Mouse (Mus musculus) kidney, adult 2 months (tissue): ENCODE data around the gene Cox16. TPM values are rescaled to one million over a fixed set of nuclear protein-coding genes. Genes with fewer than 3 reads are reported as not detected.

ENCODE experiments used
- DNase-seq: peaks from one replicate; pipeline ENCODE4 v3.0.0; 2021
- H3K27ac ChIP-seq: fragments of 200-500 bp; 2 replicates; pipeline ENCODE4 v1.5.1; 2012; ENCODE audit warnings: low read depth, low read length, control low read depth, inconsistent platforms; ENCODE audit not compliant: insufficient read depth
- H3K27me3 ChIP-seq: fragments of 200-500 bp; replicated peaks from 2 replicates; pipeline ENCODE4 v1.6.1; 2012; ENCODE audit warnings: mild to moderate bottlenecking, moderate library complexity, low read length, inconsistent platforms; ENCODE audit not compliant: control insufficient read depth, insufficient read depth
- H3K36me3 ChIP-seq: fragments of 200-500 bp; 2 replicates; pipeline ENCODE4 v1.6.1; 2012; ENCODE audit warnings: mild to moderate bottlenecking, moderate library complexity, low read length, inconsistent platforms; ENCODE audit not compliant: control insufficient read depth, insufficient read depth
- H3K4me1 ChIP-seq: fragments of 200-500 bp; 2 replicates; pipeline ENCODE4 v1.6.1; 2011; ENCODE audit warnings: low read length; ENCODE audit not compliant: control insufficient read depth, insufficient read depth
- H3K4me3 ChIP-seq: fragments of 200-500 bp; 2 replicates; pipeline ENCODE4 v1.5.1; 2011; ENCODE audit warnings: mild to moderate bottlenecking, low read depth, low read length, control low read depth; ENCODE audit not compliant: insufficient read depth
- CTCF ChIP-seq: fragments of 200-500 bp; conservative IDR thresholded peaks from 2 replicates; pipeline ENCODE4 v1.5.1; 2011; ENCODE audit warnings: low read depth, mild to moderate bottlenecking, control low read depth, low read length, moderate library complexity, mixed read lengths; ENCODE audit not compliant: insufficient read depth, insufficient read length
- POLR2A ChIP-seq: fragments of 200-500 bp; IDR thresholded peaks from one replicate; pipeline ENCODE4 v1.6.1; 2011; ENCODE audit warnings: low read depth, low read length, control low read depth
- WGBS: fragments of 180-500 bp; shearing (Covaris S2); methylation state at CpG from one replicate; pipeline ENCODE4 v1.1.7; 2018; 5-methylcytosine and 5-hydroxymethylcytosine counted together
- polyA plus RNA-seq: library from polyadenylated mRNA; depleted of rRNA; stranded (reverse); fragments of >200 nt; gene quantifications from 2 replicates; pipeline ENCODE4 v1.2.3, GENCODE M21; 2012; rRNA removed

Cox16 gene
- polyA plus RNA-seq, 1 experiment, result 115 TPM

DNA sequence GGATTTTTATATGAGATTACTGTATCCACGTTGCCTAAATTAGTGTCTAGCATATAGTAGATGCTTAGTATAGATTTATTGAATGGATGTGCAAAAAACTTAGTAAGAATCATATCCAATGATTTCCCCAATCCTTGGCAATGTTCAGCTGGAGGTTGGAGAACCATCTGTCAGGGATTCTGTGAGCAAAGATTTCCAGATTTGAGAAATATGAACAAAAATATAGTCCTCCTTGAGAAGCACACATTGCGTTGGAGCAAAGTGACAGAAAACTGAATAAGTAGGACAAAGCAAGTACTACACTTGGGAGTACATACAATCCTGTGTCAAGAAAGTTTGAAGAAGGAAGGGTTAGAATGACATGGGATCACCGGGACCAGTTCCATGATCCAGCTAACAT lies 160.8 kb downstream of the Cox16 start:
- TF ChIP-seq POLR2A (no peak), CTCF (no peak)
- DNase-seq, result no peak
- WGBS, result 93% methylated on average over 3 of the region's 3 CpGs
- no peak overlapping the region for H3K27ac ChIP-seq
- no peaks in the 10 kb centered on the region for H3K36me3 ChIP-seq
- no peaks in the 10 kb centered on the region for H3K27me3 ChIP-seq
- no peak overlapping the region for H3K4me3 ChIP-seq
- no peaks in the 10 kb centered on the region for H3K4me1 ChIP-seq

DNA sequence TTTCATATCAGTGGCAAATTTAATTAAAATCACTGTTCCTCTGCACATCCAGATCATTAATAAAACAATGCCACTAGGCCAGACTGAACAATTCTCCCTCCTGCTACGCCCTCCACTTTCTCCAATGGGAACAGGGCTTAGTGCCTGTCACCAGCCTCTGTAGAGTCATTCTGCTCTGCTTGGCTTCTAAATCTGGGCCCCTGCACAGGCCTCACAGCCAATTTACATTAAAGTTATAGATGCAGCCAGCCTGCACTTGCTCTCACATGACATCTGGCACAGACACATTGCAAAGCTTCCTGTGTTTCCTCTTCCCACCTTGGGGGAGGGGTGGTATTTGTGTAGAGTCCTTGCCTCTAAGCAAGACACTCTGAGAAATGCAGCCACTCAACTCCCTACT lies 163.9 kb downstream of the Cox16 start:
- Histone ChIP-seq H3K27ac (no peak overlapping the region), H3K27me3 (no peaks in the 10 kb centered on the region), H3K4me1 (no peaks in the 10 kb centered on the region), H3K36me3 (no peaks in the 10 kb centered on the region), H3K4me3 (no peak overlapping the region)
- TF ChIP-seq POLR2A (no peak), CTCF (no peak)
- no peak for DNase-seq
- WGBS, result 91% methylated on average over 1 of the region's 1 CpGs

DNA sequence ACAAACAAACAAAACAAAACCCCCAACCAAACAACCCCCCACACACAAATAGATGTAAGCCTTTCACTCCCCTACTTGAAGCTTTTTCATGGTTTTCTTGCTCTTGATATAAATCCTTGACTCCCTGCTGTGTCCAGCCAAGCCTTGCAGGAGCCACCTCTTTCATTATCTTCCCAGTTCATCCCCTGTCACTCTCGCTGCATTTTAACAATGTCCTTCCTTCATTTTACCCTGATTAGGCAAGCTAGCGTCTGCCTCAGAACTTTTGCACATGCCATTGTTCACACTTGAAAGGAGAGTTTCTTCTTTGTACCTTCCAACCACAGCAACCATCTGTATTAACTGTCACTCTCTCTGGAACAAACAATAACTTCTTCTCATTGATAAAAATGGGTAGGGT lies 167.1 kb downstream of the Cox16 start:
- H3K4me1 ChIP-seq, result no peaks in the 10 kb centered on the region
- no peak overlapping the region for H3K4me3 ChIP-seq
- H3K27me3 ChIP-seq, result no peaks in the 10 kb centered on the region
- WGBS, result 39% methylated on average over 2 of the region's 2 CpGs
- no peak for DNase-seq
- no peaks in the 10 kb centered on the region for H3K36me3 ChIP-seq
- TF ChIP-seq CTCF (no peak), POLR2A (no peak)
- H3K27ac ChIP-seq, result no peak overlapping the region

DNA sequence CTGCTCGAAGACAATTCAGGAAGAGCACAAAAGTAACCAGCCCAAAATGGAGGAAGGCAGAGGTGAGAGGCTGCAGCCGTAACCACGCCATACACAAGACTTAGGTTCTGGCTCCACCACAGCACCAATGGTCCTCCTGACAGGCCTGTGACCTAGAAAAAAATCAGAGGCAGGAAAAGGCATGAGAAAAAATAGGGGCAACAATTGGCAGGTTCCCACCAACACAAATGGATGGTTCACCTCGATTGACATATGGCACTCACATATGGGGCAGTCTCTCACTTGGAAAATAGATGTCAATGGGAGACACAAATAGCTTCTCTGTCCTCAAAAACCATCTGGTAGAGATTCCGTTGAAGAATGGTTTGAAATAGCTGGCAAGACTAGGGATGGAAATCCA lies 169.0 kb downstream of the Cox16 start:
- no peak for DNase-seq
- H3K27ac ChIP-seq, result no peak overlapping the region
- no peak overlapping the region for H3K4me3 ChIP-seq
- H3K36me3 ChIP-seq, result no peaks in the 10 kb centered on the region
- H3K27me3 ChIP-seq, result no peaks in the 10 kb centered on the region
- TF ChIP-seq CTCF, result no peak
- TF ChIP-seq POLR2A, result no peak
- H3K4me1 ChIP-seq, result no peaks in the 10 kb centered on the region
- WGBS, result 91% methylated on average over 5 of the region's 5 CpGs

Other genes starting within 250 kb of the Cox16 start
- gene Slc8a3, start 151.9 kb downstream of the Cox16 start, polyA plus RNA-seq, result 0.08 and 0.17 TPM in 2 replicates
- gene Gm4787, start 105.7 kb downstream of the Cox16 start, polyA plus RNA-seq, result 0.31 and 0.35 TPM in 2 replicates
- 0.25 and 0.29 TPM in 2 replicates for gene Adam4, start 63.2 kb downstream of the Cox16 start, polyA plus RNA-seq
- 14.5 and 21.3 TPM in 2 replicates for gene Gm20498, start 47.8 kb upstream of the Cox16 start, polyA plus RNA-seq
- gene Synj2bp, start 47.8 kb upstream of the Cox16 start, polyA plus RNA-seq, result 35.8 and 42.0 TPM in 2 replicates
- 0.02 and 0.04 TPM in 2 replicates for gene Adam21, start 83.3 kb upstream of the Cox16 start, polyA plus RNA-seq
- gene Med6, start 109.9 kb upstream of the Cox16 start, polyA plus RNA-seq, result 6.2 and 8.6 TPM in 2 replicates
- gene Ttc9, start 146.1 kb upstream of the Cox16 start, polyA plus RNA-seq, result 0.73 and 0.97 TPM in 2 replicates